Mouse (Mus musculus): ENCODE measurements at regions not wholly inside any gene's neighbourhood (a gene's known extent, or its start where the extent isn't known, plus 50 kb on each side); places are given as distances from the start of the nearest gene placed in this dataset.

DNA sequence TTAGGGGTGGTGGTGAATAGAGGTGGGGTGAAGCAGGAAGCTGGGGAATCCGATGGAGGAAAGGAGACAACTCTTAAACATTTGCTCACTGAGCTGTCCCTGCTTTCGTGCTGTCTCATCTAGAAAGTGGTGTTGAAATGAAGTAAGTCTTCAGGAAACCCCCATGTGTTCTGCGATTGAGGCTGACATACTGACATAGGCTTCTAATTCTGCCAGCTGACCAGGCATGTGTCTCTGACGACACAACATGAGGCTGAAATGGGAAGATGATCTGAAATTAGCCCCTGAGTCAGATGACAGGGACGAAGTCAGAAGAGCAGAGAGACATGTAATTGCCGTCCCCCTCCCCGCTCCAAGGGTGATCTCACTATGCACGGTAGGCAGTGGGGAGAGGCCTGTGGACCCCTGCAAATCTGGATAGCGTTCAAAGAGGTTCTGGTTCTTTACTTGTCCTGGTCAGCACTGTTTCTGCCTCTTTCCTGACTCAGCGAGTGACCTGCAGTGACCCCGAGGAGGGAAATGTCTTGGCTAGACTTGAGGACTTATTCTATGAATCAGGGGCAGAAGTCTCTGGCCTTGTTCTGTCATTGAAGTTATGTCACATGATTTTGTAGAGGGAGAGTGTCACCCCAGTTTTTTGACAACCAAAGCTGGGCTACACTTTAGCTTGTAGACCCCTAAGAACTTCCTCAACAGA lies 117.0 kb upstream of the Id2 start:
- no peak for TF ChIP-seq CTCF (IDR thresholded peaks at IDR 0.05; ENCODE audit: control insufficient read depth, insufficient read depth, insufficient read length)
- no peak for TF ChIP-seq MAX (IDR thresholded peaks at IDR 0.05)
- no peak for TF ChIP-seq USF1 (IDR thresholded peaks at IDR 0.05; ENCODE audit: low read depth)
- TF ChIP-seq FOSL1 (IDR thresholded peaks at IDR 0.05; ENCODE audit: insufficient read depth, low read length, poor library complexity, severe bottlenecking): no peak
- TF ChIP-seq MYOG (IDR thresholded peaks at IDR 0.05; ENCODE audit: control insufficient read depth, extremely low read depth, insufficient read length): no peak
- no peak for TF ChIP-seq MYOD1 (IDR thresholded peaks at IDR 0.05; ENCODE audit: control insufficient read depth, insufficient read length, low read depth)
